Mouse (Mus musculus) lung, embryonic 15.5 days (tissue): Measurements from ENCODE around the gene Hyal4. TPM values are rescaled to one million over a fixed set of nuclear protein-coding genes. Genes with fewer than 3 reads are reported as not detected.

Experiments used
- polyA plus RNA-seq: library from polyadenylated mRNA; unstranded; fragments of >200 nt; fragmentation: Nextera tagmentation; extraction: Ambion mirVana; gene quantifications from 2 replicates; pipeline ENCODE4 v1.2.1, GENCODE M21; 2015

Gene Hyal4
- polyA plus RNA-seq, 1 experiment from 2014 or later = not detected

Other genes starting within 250 kb of the Hyal4 start
- 0.99 and 1.2 TPM in 2 replicates for gene Iqub, start 233.3 kb upstream of the Hyal4 start, polyA plus RNA-seq
- 290 and 320 TPM in 2 replicates for gene Ndufa5, start 220.3 kb upstream of the Hyal4 start, polyA plus RNA-seq
- not detected in 2 replicates for gene Asb15, start 220.2 kb upstream of the Hyal4 start, polyA plus RNA-seq
- 1.0 and 1.8 TPM in 2 replicates for gene Lmod2, start 150.6 kb upstream of the Hyal4 start, polyA plus RNA-seq
- gene Wasl, start 83.3 kb upstream of the Hyal4 start, polyA plus RNA-seq = 67.3 and 68.5 TPM in 2 replicates
- gene Hyal6, start 15.1 kb upstream of the Hyal4 start, polyA plus RNA-seq = not detected in 2 replicates
- not detected in 2 replicates for gene Spam1, start 42.9 kb downstream of the Hyal4 start, polyA plus RNA-seq
- 0.10 TPM in 1 of 2 replicates, not detected in the other for gene Hyal5, start 109.7 kb downstream of the Hyal4 start, polyA plus RNA-seq
- gene Tmem229a, start 208.0 kb downstream of the Hyal4 start, polyA plus RNA-seq = 0.12 and 0.23 TPM in 2 replicates